Mouse (Mus musculus) bone marrow, adult 2 months (tissue): ENCODE results near the gene Slc22a6. TPM values are rescaled to one million over a fixed set of nuclear protein-coding genes. Genes with fewer than 3 reads are reported as not detected.

Experiments
- H3K27ac ChIP-seq: fragments of 200-500 bp; 2 replicates; pipeline ENCODE4 v1.5.1; 2012; ENCODE audit warnings: low read depth, mild to moderate bottlenecking, control low read depth, inconsistent platforms, low read length; ENCODE audit not compliant: control insufficient read depth, poor library complexity, insufficient read depth
- H3K4me1 ChIP-seq: fragments of 200-500 bp; 2 replicates; pipeline ENCODE4 v1.6.1; 2011; ENCODE audit warnings: low read length; ENCODE audit not compliant: control insufficient read depth, insufficient read depth
- H3K4me3 ChIP-seq: fragments of 200-500 bp; replicated peaks from 2 replicates; pipeline ENCODE3; 2011; ENCODE audit warnings: mild to moderate bottlenecking, low read depth, low read length, control low read depth; ENCODE audit not compliant: control insufficient read depth
- CTCF ChIP-seq: fragments of 200-500 bp; IDR thresholded peaks from 2 replicates; pipeline ENCODE4 v1.5.1; 2011; ENCODE audit warnings: low read length, control low read depth; ENCODE audit not compliant: control insufficient read depth, insufficient read depth
- POLR2A ChIP-seq: fragments of 200-500 bp; IDR thresholded peaks from 2 replicates; pipeline ENCODE4 v1.6.1; 2011; ENCODE audit warnings: low read depth, mild to moderate bottlenecking, control low read depth, low read length, borderline replicate concordance; ENCODE audit not compliant: control insufficient read depth
- WGBS: fragments of 180-500 bp; shearing (Covaris S2); methylation state at CpG from one replicate; pipeline ENCODE4 v1.1.7; 2018; 5-methylcytosine and 5-hydroxymethylcytosine counted together
- polyA plus RNA-seq: library from polyadenylated mRNA; stranded (reverse); fragments of >200 nt; gene quantifications from 2 replicates; pipeline ENCODE4 v1.2.4, GENCODE M21; 2011; ENCODE audit warnings: low replicate concordance; ENCODE audit not compliant: missing spikeins, insufficient read depth, insufficient read length

Gene Slc22a6
- polyA plus RNA-seq, 1 experiment = 0.75 TPM

GRCm38 (mm10) chr19:8614343-8614742 is 3.5 kb upstream of the Slc22a6 start:
- Histone ChIP-seq H3K27ac (no peak overlapping the region), H3K4me3 (no peak overlapping the region), H3K4me1 (no peaks in the 10 kb centered on the region)
- 66% methylated on average over 2 of the region's 2 CpGs for WGBS
- TF ChIP-seq POLR2A (no peak), CTCF (no peak)

GRCm38 (mm10) chr19:8616314-8616713 is 1.5 kb upstream of the Slc22a6 start:
- TF ChIP-seq CTCF = no peak
- no peak for TF ChIP-seq POLR2A
- 32% methylated on average over 4 of the region's 4 CpGs for WGBS
- Histone ChIP-seq H3K27ac (no peak overlapping the region), H3K4me1 (no peaks in the 10 kb centered on the region), H3K4me3 (no peak overlapping the region)

GRCm38 (mm10) chr19:8621098-8621497 is 3.3 kb downstream of the Slc22a6 start:
- Histone ChIP-seq H3K4me3 (no peak overlapping the region), H3K27ac (no peak overlapping the region), H3K4me1 (no peaks in the 10 kb centered on the region)
- WGBS = 85% methylated on average over 7 of the region's 7 CpGs
- TF ChIP-seq POLR2A = no peak
- TF ChIP-seq CTCF = no peak

GRCm38 (mm10) chr19:8630249-8630648 is 12.4 kb downstream of the Slc22a6 start:
- TF ChIP-seq POLR2A = no peak
- TF ChIP-seq CTCF = no peak
- WGBS = 68% methylated on average over 2 of the region's 2 CpGs
- H3K4me1 ChIP-seq = no peaks in the 10 kb centered on the region
- no peak overlapping the region for H3K27ac ChIP-seq
- no peak overlapping the region for H3K4me3 ChIP-seq

GRCm38 (mm10) chr19:8630826-8631225 is 13.0 kb downstream of the Slc22a6 start:
- H3K4me3 ChIP-seq = no peak overlapping the region
- no peaks in the 10 kb centered on the region for H3K4me1 ChIP-seq
- TF ChIP-seq POLR2A = no peak
- TF ChIP-seq CTCF = no peak
- WGBS = 54% methylated on average over 6 of the region's 6 CpGs
- no peak overlapping the region for H3K27ac ChIP-seq

GRCm38 (mm10) chr19:8632029-8632428 is 14.2 kb downstream of the Slc22a6 start:
- Histone ChIP-seq H3K4me3 (no peak overlapping the region), H3K27ac (no peak overlapping the region), H3K4me1 (no peaks in the 10 kb centered on the region)
- TF ChIP-seq CTCF = no peak
- TF ChIP-seq POLR2A = no peak
- WGBS = 56% methylated on average over 1 of the region's 1 CpGs

GRCm38 (mm10) chr19:8642086-8642485 is 24.2 kb downstream of the Slc22a6 start:
- Histone ChIP-seq H3K27ac (no peak overlapping the region), H3K4me3 (no peak overlapping the region), H3K4me1 (peaks cover under 1% of the 10 kb centered on the region; the same call in 1 of the 2 replicates)
- WGBS = 4% methylated on average over 5 of the region's 5 CpGs
- TF ChIP-seq CTCF = no peak
- no peak for TF ChIP-seq POLR2A

GRCm38 (mm10) chr19:8646393-8646792 is 28.6 kb downstream of the Slc22a6 start:
- 81% methylated on average over 2 of the region's 2 CpGs for WGBS
- TF ChIP-seq POLR2A = no peak
- TF ChIP-seq CTCF = no peak

GRCm38 (mm10) chr19:8655833-8656232 is 38.0 kb downstream of the Slc22a6 start:
- TF ChIP-seq CTCF = no peak
- TF ChIP-seq POLR2A = no peak
- no peak overlapping the region for H3K27ac ChIP-seq
- no peaks in the 10 kb centered on the region for H3K4me1 ChIP-seq
- no peak overlapping the region for H3K4me3 ChIP-seq

More at GRCm38 (mm10) chr19:8646393-8646792, 28.6 kb downstream of the Slc22a6 start:
- H3K4me3 ChIP-seq = no peak overlapping the region
- no peak overlapping the region for H3K27ac ChIP-seq
- peaks cover 1% of the 10 kb centered on the region; the same call in 1 of the 2 replicates for H3K4me1 ChIP-seq

GRCm38 (mm10) chr19:8656341-8656740 is 38.5 kb downstream of the Slc22a6 start:
- no peak overlapping the region for H3K27ac ChIP-seq
- H3K4me3 ChIP-seq = no peak overlapping the region
- TF ChIP-seq POLR2A (no peak), CTCF (no peak)
- 69% methylated on average over 4 of the region's 4 CpGs for WGBS
- no peaks in the 10 kb centered on the region for H3K4me1 ChIP-seq
